Mouse (Mus musculus) urinary bladder, postnatal 25 days (tissue): ENCODE measurements around the gene Fggy.

Experiments
- DNase-seq: peaks from one replicate; pipeline ENCODE4 v3.0.0; 2022; ENCODE audit warnings: low spot score

The Fggy gene

DNA sequence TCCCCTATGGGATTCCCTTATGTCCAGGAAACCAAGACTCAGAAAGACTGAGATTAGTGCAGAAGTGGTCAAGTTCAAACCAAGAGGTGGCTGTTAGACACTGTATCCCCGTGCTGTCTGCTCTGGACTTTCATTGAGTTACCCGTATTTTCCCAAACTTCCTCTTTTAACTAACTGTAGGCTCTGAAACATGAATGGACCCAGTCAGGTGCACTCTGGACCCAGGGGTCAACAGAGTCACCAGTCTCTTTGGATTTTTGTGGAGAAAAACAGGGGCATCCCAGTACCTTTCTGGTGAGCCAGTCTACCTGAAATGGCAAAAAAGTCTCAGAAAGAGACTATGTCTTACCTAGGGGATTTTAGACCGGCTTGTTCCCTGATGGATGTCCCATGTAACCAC is 33.6 kb downstream of the Fggy start:
- DNase-seq = no peak

DNA sequence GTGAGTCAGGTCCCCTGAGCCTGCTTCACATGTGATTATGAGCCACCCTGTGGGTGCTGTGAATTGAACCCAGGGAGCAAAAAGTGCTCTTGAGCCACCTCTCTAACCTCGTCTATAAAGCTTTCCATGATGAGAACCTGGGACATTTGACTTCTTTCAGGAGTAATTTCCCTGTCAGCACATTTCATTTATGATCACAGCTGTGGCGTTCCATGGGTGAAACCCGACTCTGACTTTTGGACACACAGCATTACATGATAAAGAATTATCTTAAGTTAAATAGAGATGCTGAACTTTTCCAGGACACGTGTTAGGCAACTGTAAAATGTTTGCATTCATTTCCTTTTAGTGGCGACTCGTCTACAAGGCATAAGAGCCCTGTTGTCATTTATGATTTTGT is 39.9 kb downstream of the Fggy start:
- no peak for DNase-seq

DNA sequence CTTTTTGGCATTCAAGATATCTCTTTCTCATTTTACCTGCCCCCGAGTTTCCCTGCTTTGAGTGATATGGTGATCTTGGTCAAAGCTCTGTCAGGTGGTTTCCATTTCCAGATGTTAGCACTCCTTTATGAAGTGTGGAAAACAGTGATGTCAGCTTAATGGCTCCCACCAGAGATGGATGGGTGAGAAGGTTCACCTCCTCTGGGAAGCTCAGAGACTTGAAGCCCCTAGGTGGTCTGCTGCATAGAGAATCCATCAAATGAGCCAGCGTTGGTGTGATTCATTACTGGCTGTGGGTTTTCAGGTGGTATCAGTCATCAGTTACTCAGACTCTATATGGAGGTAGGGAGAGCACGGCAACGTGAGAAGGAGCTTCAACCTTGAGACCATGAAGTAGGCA is 44.5 kb downstream of the Fggy start:
- DNase-seq = no peak

DNA sequence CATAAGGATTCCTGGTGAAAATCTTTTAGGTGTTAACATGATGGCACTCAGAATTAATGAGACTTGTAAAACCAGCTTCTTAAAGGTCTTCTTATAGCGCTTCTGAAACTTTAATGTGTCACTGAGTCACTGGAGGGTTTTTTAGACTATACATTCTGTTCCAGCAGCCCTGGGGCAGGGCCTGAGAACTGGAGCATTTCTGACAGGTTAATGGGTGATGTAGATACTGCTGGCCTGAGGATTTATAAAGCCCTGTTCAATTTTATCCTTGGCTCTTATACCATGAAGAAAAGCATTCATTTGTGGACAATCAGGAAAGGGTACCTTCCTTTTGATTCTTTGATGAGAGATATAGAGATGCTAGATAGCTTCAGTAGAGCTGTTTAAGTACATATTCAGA is 45.9 kb downstream of the Fggy start:
- no peak for DNase-seq

DNA sequence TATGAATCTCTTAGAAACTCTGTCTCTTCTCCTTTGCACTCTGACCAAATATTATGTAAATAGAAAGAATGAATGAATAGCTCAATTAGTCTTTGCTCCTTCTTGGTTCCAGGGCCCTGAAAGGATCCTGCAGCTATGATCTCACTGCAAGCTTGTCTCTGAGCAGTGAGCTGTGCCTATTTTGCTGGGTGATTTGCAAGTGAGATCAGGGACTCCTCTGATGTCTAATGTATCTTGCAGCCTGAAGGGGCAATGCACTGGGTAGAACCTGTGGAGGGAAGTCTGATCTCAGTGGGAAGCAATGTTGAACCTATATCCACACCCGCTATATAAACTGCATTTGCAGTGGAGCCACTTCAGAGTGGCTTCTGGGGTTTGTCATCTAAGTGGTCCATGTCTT is 53.4 kb downstream of the Fggy start:
- DNase-seq = no peak

DNA sequence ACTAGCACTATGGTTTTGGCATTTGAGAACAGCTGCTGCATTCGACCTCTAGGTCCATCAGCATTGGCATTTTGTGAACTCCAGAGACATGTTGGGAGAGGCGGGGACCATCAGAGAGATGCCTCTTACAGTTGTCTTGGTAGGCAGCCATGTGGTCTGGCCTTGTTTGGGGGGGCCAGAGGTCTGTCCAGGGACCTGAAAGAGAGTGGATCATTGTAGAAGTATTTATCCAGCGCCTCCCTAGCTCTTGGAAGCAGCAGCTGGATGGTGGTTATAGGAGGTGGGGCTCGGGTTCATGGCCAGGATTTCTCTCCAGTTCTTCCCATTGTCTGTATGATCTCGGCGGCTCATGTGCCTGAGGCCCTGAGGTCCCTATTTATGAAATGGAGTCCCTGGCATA is 54.1 kb downstream of the Fggy start:
- no peak for DNase-seq

DNA sequence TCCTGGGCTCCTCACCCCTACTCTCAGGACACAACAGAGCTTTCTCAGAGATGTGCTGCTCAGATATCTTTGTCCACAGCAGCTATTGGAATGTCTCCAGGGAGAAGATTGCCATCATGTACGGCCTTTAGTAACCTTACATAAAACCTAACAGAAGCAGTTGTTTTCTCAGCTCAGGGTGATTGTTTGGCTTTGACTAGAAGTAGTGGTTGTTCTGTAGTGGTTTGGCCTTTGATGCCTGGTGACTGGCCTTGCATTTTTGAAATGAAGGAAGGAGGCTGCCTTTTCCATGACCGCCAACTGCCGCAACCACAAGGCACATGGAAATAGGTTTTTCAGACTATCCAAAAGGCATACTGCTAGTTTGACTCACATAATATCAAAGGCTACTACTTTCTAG is 63.7 kb downstream of the Fggy start:
- no peak for DNase-seq

DNA sequence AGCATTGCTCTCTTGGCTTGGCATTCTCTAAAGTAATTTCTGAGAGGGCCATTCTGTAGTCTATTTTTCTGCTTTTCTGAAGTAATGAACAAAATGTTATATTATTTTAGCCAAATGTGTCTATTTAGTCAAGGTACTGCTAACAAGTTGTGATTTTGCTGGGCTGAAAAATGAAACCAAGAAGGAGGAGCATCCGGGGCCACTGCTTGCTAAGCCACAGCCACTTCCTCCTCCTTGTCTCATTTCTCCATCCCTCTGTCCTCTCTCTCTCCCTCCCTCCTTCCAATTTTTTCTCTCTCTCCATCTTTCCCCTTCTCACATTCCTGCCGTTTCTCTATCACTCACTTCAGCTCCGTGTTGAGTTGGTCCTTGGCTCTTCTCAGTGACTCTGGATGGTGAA is 67.4 kb downstream of the Fggy start:
- no peak for DNase-seq

DNA sequence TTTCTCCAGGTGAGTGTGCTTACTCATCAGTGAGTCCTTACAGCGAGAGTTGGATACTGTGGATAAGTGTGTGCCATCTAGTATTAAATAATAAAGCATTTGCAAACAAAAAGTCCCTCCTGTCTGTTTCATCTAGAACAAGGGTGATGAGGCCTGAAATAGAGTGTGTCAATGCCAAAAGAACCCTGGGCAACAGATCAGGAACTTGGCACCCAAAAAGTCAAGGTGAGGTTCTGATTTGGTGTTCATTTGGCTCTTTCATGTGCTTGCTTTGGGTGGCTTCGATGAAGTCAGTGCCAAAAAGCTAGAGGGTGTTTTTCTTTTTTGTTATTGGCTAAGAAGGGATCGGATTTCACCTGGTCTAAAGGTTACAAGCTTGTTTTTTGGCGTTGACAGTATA is 68.3 kb downstream of the Fggy start:
- no peak for DNase-seq

DNA sequence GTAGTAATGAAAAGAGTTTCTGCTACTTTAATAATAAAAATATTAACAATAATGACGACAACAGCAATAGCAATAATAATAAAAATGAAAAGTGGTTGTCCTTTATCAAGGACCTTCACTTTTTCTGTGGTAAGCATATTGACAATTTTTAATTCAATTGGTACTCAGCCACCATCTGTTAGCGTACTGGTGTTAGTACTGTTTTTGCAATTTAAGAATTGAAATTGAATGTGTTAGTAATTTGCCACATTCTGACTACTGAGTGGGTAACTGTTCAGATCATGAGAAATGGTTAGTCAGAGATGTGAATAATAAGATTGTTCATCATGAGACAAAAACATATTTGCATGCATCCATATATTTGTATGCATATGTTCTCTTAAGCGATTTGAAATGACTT is 68.9 kb downstream of the Fggy start:
- no peak for DNase-seq

DNA sequence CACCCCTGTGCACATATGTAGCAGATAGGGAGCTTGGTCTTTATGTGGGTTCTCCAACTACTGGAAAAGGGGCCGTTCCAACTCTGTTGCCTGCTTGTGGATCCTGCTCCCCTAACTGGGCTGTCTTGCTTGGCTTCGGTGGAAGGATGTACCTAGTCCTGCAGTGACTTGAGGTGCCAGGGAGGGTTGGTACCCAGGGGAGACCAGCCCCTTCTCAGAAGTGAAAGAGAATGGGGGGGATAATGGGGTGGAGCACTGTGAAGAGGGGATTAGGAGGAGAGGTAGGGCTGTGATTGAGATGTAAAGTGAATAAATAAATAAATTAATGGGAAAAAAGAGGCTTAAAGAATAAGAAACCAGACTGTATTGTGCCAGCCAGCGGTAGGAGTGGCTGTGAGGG is 77.6 kb downstream of the Fggy start:
- no peak for DNase-seq

DNA sequence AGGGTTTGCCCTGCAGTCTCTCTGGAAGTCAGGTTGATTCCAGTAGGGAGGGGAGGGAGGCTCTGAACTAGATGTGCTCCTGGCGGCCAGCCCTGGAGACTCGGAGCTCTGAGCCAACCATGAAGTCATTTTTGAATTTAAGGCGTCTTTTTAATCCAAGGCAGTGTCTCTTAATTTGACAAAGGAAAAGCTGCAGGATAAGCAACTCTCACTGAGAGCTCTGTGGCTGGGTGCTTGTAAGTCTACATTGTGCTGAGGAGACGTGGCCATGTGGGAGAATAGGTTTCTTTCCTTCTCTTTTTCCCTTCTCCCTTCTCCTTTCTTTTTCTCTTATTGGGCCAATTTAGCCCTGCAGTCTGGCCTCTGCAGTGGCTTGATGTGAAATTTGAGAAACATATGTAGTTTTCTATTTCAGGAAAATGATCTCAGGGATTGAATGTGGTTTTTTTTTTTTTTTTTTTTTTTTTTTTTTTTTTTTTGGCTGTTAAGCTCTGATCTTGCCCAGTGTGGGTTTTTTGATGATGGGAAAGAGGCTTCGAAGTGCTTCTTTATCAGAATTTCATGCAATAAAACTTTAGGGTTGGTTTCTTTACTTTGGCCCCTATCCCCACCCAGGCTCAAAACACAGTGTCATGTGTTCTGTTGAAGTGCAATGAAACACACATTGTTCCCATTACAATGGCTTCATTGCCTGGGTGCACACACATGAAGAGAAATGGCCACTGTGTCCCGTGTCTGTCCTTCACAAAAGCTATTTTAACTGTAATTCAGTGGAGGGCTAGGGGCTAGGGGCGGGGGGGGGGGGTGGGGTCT is 79.8 kb downstream of the Fggy start:
- DNase-seq = peak; percentile 34

DNA sequence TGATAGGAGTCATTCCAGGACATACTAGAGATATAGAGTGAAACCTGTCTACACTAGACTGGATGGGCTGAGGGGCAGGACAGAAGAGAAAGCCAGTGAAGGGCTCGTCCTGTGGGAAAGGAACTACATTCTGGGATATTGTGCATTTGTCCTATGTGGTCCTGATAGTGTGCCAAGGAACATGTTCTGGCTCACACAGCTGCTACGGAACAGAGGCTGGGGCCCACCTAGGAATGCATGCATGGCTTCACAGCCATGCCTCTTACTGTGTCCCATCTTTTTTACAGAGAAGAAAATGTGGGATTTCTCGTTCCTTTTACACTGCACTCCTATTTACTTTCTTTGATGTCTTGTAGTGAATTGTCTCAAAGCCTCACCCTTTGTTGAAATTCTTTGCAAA is 80.8 kb downstream of the Fggy start:
- DNase-seq = no peak

DNA sequence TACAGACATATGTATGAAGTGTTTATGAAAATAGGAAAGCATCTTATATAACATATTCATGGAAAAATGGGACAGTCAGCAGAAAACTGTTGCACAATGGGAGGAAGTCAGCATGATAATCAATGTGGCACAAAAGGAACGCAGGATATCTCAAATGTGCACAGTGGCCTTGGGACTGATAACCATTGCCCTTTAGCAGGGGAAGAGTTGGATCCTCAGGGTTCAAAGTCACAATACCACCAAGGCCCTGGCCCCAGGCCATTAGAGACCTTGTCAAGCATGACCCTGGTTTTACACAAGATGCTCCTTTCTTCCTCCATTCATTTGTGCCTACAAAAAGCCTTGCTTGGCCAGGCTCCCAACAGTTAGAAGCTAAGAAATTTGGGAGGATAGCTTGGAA is 83.5 kb downstream of the Fggy start:
- no peak for DNase-seq

DNA sequence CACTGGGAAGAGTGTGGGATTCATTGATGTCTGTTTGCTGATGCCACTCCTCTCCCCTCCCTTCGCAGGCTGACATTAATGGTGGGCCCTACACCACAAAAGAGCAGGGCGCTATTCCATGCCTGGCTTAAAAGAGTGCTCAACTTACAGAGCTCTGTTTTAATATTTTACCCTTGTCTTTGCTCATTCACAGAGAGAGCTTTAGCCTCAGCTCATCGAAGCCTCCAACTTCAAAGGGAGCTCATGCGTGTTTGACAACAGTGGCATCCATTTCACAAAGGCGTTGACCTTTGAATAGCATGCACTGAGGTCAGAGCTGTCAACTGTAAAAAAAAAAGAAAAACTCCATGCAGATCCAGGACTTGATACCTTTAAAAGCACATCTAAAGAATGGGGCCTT is 86.7 kb downstream of the Fggy start:
- no peak for DNase-seq

DNA sequence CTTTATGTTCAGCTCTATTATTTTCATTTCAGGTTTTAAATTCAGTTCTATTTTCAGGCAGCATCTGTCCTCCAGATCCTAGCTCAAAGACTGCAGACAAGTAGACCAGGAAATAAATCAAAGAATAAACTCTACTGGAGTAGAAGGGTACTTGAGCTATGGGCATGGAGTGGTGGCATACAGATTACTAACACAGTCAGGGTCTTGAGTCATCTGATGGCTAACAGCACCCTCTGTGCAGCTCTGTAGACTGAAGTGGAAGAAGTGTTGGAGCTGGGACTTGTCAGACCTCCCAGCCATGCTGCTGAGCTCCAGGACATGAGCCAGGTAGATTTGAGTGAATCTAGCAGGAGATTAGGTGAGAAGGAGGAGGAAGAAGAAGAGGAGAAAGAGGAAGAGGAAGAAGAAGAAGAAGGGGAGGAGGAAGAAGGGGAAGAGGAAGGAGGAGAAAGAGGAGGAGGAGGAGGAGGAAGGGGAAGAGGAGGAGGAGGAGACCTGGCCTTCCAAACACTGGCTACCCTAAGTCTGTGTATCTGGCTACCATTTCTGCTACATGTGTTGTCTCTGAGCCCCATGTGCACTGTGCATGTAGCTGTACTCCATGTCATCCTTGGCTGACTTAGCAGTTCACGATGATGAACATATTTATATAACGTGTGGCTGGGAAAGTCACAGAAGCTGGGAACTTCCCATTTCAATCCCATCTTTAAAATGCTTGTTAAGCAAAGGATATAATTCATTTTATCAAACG is 91.7 kb downstream of the Fggy start:
- DNase-seq = no peak

DNA sequence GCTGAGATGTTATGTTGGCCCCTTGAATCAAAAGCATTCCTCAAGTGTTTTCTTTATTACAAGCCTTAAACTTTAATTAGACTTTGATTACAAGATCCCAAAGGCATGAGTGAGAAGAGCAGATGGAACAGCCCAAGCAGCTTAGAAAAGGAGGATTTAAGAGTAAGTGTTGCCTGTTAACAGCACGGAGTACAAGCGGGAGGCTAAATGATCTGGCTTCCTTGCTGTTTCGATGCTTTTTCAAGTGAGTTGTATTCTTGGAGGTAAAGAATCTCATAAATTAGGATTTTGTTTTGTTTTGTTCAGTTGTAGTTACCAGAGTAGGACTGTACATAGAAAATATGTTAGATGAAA is 92.2 kb downstream of the Fggy start:
- no peak for DNase-seq

DNA sequence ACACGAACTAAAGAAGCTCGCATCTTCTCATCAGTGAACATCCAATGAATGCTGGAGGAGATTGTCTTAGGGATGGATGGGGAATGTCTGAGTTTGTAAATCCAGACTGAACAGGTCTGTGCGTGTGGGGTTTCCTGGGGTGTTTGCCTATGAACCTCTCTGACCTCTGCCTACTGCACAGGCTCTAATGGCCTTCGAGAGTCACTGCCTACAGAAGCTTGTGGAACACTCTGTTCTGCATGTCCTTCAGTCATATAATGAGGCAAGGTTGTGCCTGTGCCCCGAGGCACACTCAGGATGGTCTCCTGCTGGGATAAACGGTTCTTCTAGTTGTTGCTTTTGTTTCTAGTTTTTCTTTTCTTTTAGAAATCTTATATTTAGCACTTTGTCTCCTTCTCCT is 92.7 kb downstream of the Fggy start:
- DNase-seq = no peak

DNA sequence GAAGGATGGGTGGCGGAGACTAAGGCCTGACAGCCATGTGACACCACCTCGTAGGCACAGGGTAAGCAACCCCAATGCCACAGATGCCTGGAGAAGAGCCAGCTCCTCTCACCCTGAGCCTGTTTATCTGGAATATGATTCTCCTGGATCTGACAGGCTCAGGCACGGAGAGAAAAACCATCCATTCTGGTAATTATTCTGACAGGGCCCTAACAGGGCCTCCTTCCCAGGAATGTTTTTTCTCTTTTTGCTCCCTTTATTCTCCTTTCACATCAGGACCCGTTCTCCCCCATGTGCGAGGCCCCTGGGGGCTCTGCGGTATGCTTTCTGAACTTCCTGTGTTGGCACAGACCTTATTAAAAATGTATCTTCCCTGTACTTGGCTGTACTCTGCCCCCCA is 94.7 kb downstream of the Fggy start:
- no peak for DNase-seq

DNA sequence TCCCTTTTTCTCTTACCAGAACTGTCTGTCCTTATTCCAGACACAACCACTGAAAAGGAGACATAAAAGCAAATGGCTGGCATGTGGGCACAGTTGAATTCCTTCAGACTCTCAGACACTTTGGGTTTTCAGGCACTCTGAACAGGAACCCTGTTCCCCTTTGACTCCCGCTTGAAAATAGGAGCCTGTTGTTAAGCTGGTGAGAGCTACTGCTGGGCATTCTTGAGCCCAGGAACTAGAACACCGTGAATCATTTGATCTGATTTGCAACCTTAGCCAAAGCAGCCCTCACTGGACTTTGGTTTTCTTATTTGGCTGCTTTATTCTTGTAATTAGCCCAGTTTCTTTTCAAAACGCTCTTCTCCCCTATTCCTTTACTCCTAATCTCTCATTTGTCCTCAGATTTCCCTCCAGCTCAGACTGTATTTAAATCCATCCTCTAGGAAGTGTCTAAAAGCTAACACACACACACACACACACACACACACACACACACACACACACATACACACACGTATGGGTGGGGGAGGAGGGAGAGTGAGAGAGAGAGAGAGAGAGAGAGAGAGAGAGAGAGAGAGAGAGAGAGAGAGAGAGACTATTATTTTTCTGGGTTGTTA is 96.1 kb downstream of the Fggy start:
- DNase-seq = no peak

DNA sequence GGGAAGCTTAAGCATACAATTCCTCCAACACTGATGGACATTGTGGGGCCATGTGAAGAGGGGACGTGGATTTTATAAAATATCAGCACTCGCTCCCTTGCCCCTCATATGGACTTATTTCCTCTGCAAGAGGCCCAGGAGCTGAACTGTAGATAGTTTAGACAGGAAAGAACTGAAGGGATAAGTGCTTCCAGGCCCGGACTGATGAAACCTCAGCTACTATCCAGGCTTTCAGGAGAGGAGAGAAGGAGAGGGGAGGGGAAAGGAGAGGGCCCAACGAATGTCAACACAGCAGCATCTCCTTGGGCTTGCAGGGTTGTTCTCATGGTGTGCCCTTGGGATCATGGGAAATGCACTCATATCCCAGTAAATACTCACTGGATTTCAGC is 96.6 kb downstream of the Fggy start:
- DNase-seq = no peak

DNA sequence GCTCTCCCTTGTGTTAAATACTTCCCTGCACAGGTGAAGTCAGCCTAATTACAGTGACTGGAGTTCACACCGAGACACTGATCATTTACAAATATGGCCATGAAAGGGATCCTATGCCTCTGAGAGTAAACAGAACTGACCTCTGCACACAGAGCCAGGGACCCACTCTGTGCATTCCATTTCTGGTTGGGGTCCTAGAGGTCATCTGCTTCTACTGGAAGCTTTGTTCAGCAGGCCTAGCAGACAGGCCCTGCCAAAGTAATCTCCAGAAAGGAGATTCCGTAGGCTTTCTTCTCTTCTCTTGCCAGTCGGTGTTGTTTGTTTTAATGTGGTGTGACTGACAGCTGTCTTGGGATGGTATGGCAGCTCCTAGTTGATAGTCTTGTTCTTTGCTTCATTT is 101.7 kb downstream of the Fggy start:
- DNase-seq = no peak

DNA sequence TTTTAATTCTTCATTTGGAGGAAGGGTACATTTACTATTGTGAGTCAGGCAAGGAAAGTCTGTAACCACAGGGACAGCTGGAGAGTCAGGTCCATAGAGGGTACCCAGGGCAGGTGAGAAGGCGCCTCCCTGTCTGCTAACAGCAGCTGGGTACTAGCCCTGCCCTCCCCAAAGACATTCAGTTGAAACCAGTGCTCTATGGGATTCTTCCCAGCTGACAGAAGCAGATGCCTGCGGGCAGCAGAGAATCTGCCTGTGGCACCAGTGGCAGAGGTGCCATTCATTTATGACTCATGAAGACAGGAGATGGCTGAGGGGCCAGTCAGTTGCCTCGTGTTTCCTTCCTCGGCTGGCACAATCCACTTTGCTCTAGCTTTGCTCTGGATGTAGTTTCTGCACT is 106.3 kb downstream of the Fggy start:
- DNase-seq = no peak

DNA sequence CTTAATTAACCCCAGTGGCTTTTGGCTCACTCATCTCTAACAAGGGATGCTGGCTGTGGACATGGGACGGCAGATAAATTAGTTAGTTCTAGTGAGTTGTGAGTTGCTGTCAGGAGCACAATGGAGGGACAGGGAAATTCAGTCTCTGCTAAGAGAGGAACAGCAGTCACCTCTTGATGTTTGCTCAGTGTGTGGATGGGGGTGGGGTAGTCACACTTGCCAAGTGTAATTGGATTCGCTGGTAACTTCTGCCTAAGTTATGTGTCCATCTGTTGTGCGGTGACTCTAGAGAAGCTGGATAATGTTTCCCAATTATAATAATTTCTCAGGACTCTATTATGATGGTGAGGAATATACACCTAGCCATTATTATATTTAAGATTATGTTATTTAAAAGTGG is 107.0 kb downstream of the Fggy start:
- DNase-seq = no peak
